Mouse (Mus musculus): ENCODE measurements at regions not wholly inside any gene's neighbourhood (a gene's known extent, or its start where the extent isn't known, plus 50 kb on each side); places are given as distances from the start of the nearest gene placed in this dataset.

DNA sequence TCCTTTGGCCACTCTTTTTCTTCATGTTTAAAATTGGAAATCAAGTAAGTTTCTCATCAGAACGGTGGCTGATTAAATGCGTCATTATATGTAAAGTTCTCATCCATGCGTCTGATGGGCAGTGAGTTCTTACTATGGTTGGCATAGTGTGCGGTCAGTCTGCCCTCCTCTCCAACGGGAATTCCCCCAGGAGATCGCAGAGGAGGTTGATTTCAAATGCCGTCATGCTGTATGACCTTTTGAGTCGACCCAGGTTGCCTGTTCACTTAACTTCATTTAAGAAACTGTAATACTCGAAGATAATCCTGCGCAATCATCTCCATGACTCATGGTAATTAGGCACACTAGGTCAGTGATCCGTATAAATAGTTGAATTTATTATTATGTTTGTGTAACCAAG, 68.4 kb upstream of the Ampd3 start:
- Histone ChIP-seq H3K27me3 (ENCODE audit: control insufficient read depth, insufficient read depth, low read length) (no peaks in the 10 kb centered on the region), H3K27ac (ENCODE audit: low read depth, low read length) (no peak overlapping the region), H3K9me3 (ENCODE audit: control insufficient read depth, low read length) (no peaks in the 10 kb centered on the region), H3K4me3 (ENCODE audit: low read depth, low read length) (no peak overlapping the region), H3K4me1 (ENCODE audit: control insufficient read depth, insufficient read depth, low read length) (no peaks in the 10 kb centered on the region), H3K4me2 (ENCODE audit: low read depth) (no peak overlapping the region), H3K36me3 (ENCODE audit: control insufficient read depth, insufficient read depth, low read length) (no peaks in the 10 kb centered on the region), H3K9ac (ENCODE audit: low read length) (no peak overlapping the region)
- DNase-seq (ENCODE audit: low spot score) (no peak), ATAC-seq (ENCODE audit: insufficient read depth, low FRiP score, low TSS enrichment) (no peak)
- 88% methylated on average over 11 of the region's 11 CpGs for WGBS

DNA sequence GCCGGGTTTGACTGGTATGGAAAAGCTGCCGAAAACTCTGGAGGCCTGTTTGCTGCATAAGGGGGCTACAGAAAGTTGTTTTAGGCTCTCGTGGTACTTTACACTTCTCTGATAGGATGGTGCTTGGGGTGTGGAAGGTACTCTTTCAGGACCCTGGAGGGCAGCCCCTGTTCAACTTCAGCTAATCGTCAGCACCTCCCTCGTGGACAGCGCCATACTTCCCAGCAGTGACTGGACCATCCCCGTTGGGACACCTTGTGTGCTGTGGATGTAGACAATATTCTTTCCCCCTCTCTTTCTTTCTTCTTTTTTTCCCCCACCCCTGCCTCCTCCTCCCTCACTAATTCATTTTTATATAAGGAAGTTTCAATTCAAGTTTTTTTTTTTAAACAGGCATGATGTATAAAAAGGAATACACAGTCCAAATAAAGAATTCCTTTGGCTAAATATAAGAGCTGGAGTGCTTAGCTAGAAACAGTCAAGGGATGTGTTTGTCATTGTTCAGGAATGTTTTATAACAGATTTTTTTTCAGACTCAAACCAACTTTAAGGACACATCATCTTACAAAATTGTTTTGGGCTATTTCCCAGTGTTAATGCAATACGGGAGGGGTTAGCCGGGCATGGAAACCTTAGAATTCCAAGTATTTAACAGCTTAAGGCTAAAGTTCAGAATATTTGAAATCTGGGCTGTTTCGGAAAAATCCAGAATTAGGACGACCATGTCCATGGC, 66.2 kb upstream of the Ampd3 start:
- no peaks in the 10 kb centered on the region for H3K4me1 ChIP-seq (ENCODE audit: control insufficient read depth, insufficient read depth, low read length)
- H3K36me3 ChIP-seq (ENCODE audit: control insufficient read depth, insufficient read depth, low read length), result no peaks in the 10 kb centered on the region
- ATAC-seq (ENCODE audit: insufficient read depth, low FRiP score, low TSS enrichment), result no peak
- H3K4me3 ChIP-seq (ENCODE audit: low read depth, low read length), result no peak overlapping the region
- no peak overlapping the region for H3K27ac ChIP-seq (ENCODE audit: low read depth, low read length)
- peak; percentile 37 for DNase-seq (ENCODE audit: low spot score)
- no peak overlapping the region for H3K9ac ChIP-seq (ENCODE audit: low read length)
- no peaks in the 10 kb centered on the region for H3K27me3 ChIP-seq (ENCODE audit: control insufficient read depth, insufficient read depth, low read length)
- H3K4me2 ChIP-seq (ENCODE audit: low read depth), result no peak overlapping the region
- WGBS, result 62% methylated on average over 11 of the region's 11 CpGs
- no peaks in the 10 kb centered on the region for H3K9me3 ChIP-seq (ENCODE audit: control insufficient read depth, low read length)

DNA sequence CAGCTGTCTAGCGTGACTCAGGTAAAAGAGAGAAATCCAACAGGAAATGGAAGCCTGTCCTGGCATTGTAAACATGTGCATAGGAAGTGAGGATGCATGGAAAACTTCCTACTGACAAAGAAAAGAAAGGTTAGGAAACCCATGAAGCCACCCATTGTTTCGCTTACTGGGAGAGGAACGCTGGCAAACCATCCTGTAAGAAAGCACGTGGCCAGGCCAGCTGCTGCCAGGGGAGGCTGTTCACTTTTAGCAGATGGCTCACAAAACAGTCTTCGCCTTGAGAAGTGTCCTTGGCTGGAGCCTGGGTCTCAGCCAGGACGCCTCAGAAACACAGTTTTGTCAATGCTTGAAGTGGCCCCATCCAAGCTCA, 65.6 kb upstream of the Ampd3 start:
- H3K27me3 ChIP-seq (ENCODE audit: control insufficient read depth, insufficient read depth, low read length), result no peaks in the 10 kb centered on the region
- H3K9ac ChIP-seq (ENCODE audit: low read length), result no peak overlapping the region
- no peaks in the 10 kb centered on the region for H3K9me3 ChIP-seq (ENCODE audit: control insufficient read depth, low read length)
- 80% methylated on average over 6 of the region's 6 CpGs for WGBS
- no peak overlapping the region for H3K4me2 ChIP-seq (ENCODE audit: low read depth)
- ATAC-seq (ENCODE audit: insufficient read depth, low FRiP score, low TSS enrichment) (no peak), DNase-seq (ENCODE audit: low spot score) (no peak)
- no peak overlapping the region for H3K4me3 ChIP-seq (ENCODE audit: low read depth, low read length)
- H3K4me1 ChIP-seq (ENCODE audit: control insufficient read depth, insufficient read depth, low read length), result no peaks in the 10 kb centered on the region
- H3K36me3 ChIP-seq (ENCODE audit: control insufficient read depth, insufficient read depth, low read length), result no peaks in the 10 kb centered on the region
- no peak overlapping the region for H3K27ac ChIP-seq (ENCODE audit: low read depth, low read length)

DNA sequence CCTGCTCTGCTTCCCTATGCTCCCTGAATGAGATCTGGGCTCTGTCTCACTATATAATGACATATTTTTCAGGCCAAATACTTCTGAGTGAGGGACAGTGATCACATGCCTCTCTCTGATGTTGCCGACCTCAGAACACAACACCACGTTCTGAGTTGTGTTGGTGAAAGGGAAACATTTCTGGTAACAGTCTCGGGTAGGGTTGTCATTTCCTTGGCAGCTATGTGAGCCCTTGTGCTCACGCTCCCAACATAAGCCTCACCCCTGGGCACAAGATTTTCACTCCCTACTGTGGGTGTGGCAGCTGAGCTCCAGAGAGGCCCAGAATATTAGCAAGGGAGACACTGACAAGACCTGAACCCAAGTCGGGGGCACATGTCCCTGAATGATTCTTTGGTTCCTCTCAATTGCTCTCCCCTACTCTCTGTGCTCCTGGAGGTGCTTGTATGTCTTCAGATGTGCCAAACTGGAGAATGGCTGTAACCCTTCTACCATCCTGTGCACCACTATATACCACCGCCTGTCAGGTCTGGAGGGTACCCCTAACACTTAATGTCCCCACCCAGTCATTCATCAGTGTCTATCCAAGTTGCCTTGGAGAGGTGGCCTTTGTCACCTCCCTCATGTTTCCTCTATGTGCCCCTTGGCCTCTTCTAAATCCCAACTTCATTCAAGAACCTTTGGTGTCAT, 62.5 kb upstream of the Ampd3 start:
- Histone ChIP-seq H3K27ac (ENCODE audit: low read depth, low read length) (no peak overlapping the region), H3K27me3 (ENCODE audit: control insufficient read depth, insufficient read depth, low read length) (no peaks in the 10 kb centered on the region), H3K9ac (ENCODE audit: low read length) (no peak overlapping the region), H3K4me1 (ENCODE audit: control insufficient read depth, insufficient read depth, low read length) (no peaks in the 10 kb centered on the region), H3K4me3 (ENCODE audit: low read depth, low read length) (no peak overlapping the region), H3K9me3 (ENCODE audit: control insufficient read depth, low read length) (no peaks in the 10 kb centered on the region), H3K4me2 (ENCODE audit: low read depth) (no peak overlapping the region), H3K36me3 (ENCODE audit: control insufficient read depth, insufficient read depth, low read length) (no peaks in the 10 kb centered on the region)
- ATAC-seq (ENCODE audit: insufficient read depth, low FRiP score, low TSS enrichment) (no peak), DNase-seq (ENCODE audit: low spot score) (no peak)
- 85% methylated on average over 6 of the region's 6 CpGs for WGBS

DNA sequence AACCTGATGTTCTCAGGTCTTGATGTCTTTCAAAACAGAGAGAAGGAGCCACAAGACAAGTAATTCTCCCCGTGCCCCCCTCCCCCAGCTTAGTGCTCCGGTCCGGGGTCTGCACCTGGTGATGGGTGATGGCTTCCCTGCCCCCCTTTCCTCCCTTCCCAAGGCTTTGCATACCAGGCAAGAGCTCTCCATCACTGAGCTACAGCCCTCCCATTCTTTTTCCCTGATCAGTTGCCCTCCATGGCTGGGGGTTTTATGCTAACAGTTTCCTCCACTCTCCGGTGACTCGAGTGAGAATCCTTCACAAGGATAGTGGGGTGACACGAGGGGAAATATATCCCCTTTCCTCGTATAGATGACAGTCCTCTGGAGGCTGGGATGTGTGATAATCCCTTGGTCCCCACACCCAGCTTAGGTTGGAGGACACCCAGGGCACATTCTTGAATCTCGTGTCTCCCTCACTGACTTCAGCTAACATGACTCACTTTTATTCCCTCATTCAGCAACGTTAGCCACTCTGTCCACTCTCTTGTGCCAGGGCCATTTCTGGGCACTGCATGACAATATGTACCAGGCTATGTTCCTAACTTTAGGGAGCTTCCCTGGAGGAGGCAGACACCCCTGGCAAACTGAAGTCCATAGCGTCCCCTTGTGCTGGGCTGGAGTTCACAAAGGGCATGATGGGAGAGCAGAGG, 61.9 kb upstream of the Ampd3 start:
- 83% methylated on average over 10 of the region's 10 CpGs for WGBS
- Histone ChIP-seq H3K4me2 (ENCODE audit: low read depth) (no peak overlapping the region), H3K4me1 (ENCODE audit: control insufficient read depth, insufficient read depth, low read length) (no peaks in the 10 kb centered on the region), H3K27ac (ENCODE audit: low read depth, low read length) (no peak overlapping the region), H3K27me3 (ENCODE audit: control insufficient read depth, insufficient read depth, low read length) (no peaks in the 10 kb centered on the region), H3K36me3 (ENCODE audit: control insufficient read depth, insufficient read depth, low read length) (no peaks in the 10 kb centered on the region), H3K9me3 (ENCODE audit: control insufficient read depth, low read length) (peaks cover 2% of the 10 kb centered on the region; the same call in 1 of the 2 replicates), H3K4me3 (ENCODE audit: low read depth, low read length) (no peak overlapping the region), H3K9ac (ENCODE audit: low read length) (no peak overlapping the region)
- ATAC-seq (ENCODE audit: insufficient read depth, low FRiP score, low TSS enrichment), result no peak
- no peak for DNase-seq (ENCODE audit: low spot score)

DNA sequence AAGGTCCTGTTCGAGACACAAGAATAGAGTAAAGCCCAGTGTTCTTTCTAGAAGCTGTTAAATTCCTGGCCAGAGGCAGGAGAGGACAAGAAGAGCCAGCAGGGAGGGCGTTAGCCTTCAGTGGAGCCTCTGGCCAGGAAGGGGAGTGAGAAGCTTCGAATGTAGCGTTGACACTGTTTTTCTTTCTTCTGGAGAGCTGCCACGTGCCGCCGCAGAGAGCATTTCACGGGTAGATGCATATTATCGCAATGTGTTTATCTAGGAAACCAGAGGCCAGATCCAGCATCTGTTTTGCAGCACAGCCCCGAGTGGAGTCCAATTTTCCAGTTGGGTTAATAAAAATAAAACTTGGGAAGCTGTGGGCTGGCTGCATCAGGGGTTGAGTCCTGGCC, 61.3 kb upstream of the Ampd3 start:
- Histone ChIP-seq H3K4me3 (ENCODE audit: low read depth, low read length) (no peak overlapping the region), H3K27me3 (ENCODE audit: control insufficient read depth, insufficient read depth, low read length) (no peaks in the 10 kb centered on the region), H3K9me3 (ENCODE audit: control insufficient read depth, low read length) (peaks cover 4% of the 10 kb centered on the region; the same call in 1 of the 2 replicates), H3K36me3 (ENCODE audit: control insufficient read depth, insufficient read depth, low read length) (no peaks in the 10 kb centered on the region), H3K27ac (ENCODE audit: low read depth, low read length) (no peak overlapping the region), H3K4me2 (ENCODE audit: low read depth) (no peak overlapping the region), H3K9ac (ENCODE audit: low read length) (no peak overlapping the region), H3K4me1 (ENCODE audit: control insufficient read depth, insufficient read depth, low read length) (no peaks in the 10 kb centered on the region)
- ATAC-seq (ENCODE audit: insufficient read depth, low FRiP score, low TSS enrichment), result no peak
- DNase-seq (ENCODE audit: low spot score), result no peak
- 73% methylated on average over 10 of the region's 10 CpGs for WGBS

DNA sequence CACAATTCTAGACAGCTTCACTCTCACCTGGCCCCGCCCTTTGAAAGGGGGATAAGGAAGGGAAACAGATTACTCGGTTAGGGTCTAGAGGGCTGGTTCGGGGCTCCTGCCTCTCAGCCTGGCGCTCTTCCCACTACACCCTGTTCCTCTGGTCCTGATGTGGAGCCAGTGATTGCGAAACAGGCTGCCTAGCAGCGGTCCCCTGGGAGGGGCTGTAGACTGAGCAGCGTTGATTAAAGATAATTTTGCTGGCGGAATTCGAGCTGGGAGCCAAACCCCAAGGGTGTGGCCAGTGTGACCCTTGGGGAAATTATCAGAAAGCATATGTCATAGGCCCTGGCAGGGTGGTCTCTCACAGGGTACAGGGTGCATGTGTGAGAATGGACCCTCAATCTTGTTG, 59.9 kb upstream of the Ampd3 start:
- Histone ChIP-seq H3K4me3 (ENCODE audit: low read depth, low read length) (no peak overlapping the region), H3K4me1 (ENCODE audit: control insufficient read depth, insufficient read depth, low read length) (no peaks in the 10 kb centered on the region), H3K9me3 (ENCODE audit: control insufficient read depth, low read length) (peaks cover 4% of the 10 kb centered on the region; the same call in 1 of the 2 replicates), H3K36me3 (ENCODE audit: control insufficient read depth, insufficient read depth, low read length) (no peaks in the 10 kb centered on the region), H3K4me2 (ENCODE audit: low read depth) (no peak overlapping the region), H3K27me3 (ENCODE audit: control insufficient read depth, insufficient read depth, low read length) (no peaks in the 10 kb centered on the region), H3K27ac (ENCODE audit: low read depth, low read length) (no peak overlapping the region), H3K9ac (ENCODE audit: low read length) (no peak overlapping the region)
- DNase-seq (ENCODE audit: low spot score) (no peak), ATAC-seq (ENCODE audit: insufficient read depth, low FRiP score, low TSS enrichment) (no peak)
- 88% methylated on average over 9 of the region's 9 CpGs for WGBS

DNA sequence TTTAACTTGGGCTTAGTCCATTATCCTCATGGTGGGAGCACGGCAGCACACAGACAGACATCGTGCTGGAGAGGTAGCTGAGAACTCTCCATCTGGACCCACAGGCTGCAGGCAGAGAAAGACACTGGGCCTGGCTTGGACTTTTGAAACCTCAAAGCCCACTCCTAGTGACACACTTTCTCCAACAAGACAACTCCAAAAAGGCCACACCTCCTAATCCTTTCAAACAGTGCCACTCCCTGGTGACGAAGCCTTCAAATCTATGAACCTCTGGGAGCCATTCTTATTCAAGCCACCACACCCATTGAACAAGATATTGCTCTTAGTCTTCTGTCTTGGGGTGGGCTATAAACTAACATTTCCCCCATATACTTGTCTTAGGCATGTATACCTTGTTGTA, 59.2 kb upstream of the Ampd3 start:
- Histone ChIP-seq H3K9ac (ENCODE audit: low read length) (no peak overlapping the region), H3K27me3 (ENCODE audit: control insufficient read depth, insufficient read depth, low read length) (no peaks in the 10 kb centered on the region), H3K4me3 (ENCODE audit: low read depth, low read length) (no peak overlapping the region), H3K9me3 (ENCODE audit: control insufficient read depth, low read length) (peaks cover 4% of the 10 kb centered on the region; the same call in 1 of the 2 replicates), H3K27ac (ENCODE audit: low read depth, low read length) (no peak overlapping the region), H3K4me2 (ENCODE audit: low read depth) (no peak overlapping the region), H3K36me3 (ENCODE audit: control insufficient read depth, insufficient read depth, low read length) (no peaks in the 10 kb centered on the region), H3K4me1 (ENCODE audit: control insufficient read depth, insufficient read depth, low read length) (no peaks in the 10 kb centered on the region)
- 92% methylated on average over 3 of the region's 3 CpGs for WGBS
- DNase-seq (ENCODE audit: low spot score), result no peak
- no peak for ATAC-seq (ENCODE audit: insufficient read depth, low FRiP score, low TSS enrichment)
